Mouse (Mus musculus): ENCODE data around the gene Runx1. TPM values are rescaled to one million over a fixed set of nuclear protein-coding genes. Genes with fewer than 3 reads are reported as not detected.
A peak's percentile ranks its signal among the peaks of the same experiment; 100 is the strongest.

Gene Runx1
- polyA plus RNA-seq, 1 experiment: 87.4 TPM

GRCm38 (mm10) chr16:92823381-92823862 is 2.5 kb downstream of the Runx1 start:
- H3K4me3 ChIP-seq (ENCODE audit: control insufficient read depth, insufficient read depth, low read length): peak overlapping the region; percentile 19
- no peak for DNase-seq
- TF ChIP-seq POLR2A (IDR thresholded peaks at IDR 0.05; ENCODE audit: control insufficient read depth, extremely low read depth, insufficient read depth, low read length, poor library complexity): no peak
- no peak for TF ChIP-seq CTCF (IDR thresholded peaks at IDR 0.05; ENCODE audit: borderline replicate concordance, control insufficient read depth, extremely low read depth, insufficient read depth, low read length, poor library complexity)
- WGBS: 18% methylated on average over 5 of the region's 5 CpGs
- H3K36me3 ChIP-seq (ENCODE audit: control insufficient read depth, insufficient read depth, low read length): peaks cover 18% of the 10 kb centered on the region
- H3K4me1 ChIP-seq (replicated peaks; ENCODE audit: control insufficient read depth, insufficient read depth, low read length): peaks cover 65% of the 10 kb centered on the region
- no peaks in the 10 kb centered on the region; the same call in 1 of the 2 replicates for H3K27me3 ChIP-seq (ENCODE audit: control insufficient read depth, insufficient read depth, low read length)
- no peak overlapping the region for H3K27ac ChIP-seq (ENCODE audit: control insufficient read depth, insufficient read depth, low read length)

GRCm38 (mm10) chr16:92822676-92823075 is 3.3 kb downstream of the Runx1 start:
- no peak for DNase-seq
- H3K4me3 ChIP-seq (ENCODE audit: control insufficient read depth, insufficient read depth, low read length): no peak overlapping the region; the same call in 1 of the 2 replicates
- H3K4me1 ChIP-seq (replicated peaks; ENCODE audit: control insufficient read depth, insufficient read depth, low read length): peaks cover 64% of the 10 kb centered on the region
- TF ChIP-seq POLR2A (IDR thresholded peaks at IDR 0.05; ENCODE audit: control insufficient read depth, extremely low read depth, insufficient read depth, low read length, poor library complexity) (no peak), CTCF (IDR thresholded peaks at IDR 0.05; ENCODE audit: borderline replicate concordance, control insufficient read depth, extremely low read depth, insufficient read depth, low read length, poor library complexity) (no peak)
- 47% methylated on average over 12 of the region's 12 CpGs for WGBS
- no peaks in the 10 kb centered on the region; the same call in 1 of the 2 replicates for H3K27me3 ChIP-seq (ENCODE audit: control insufficient read depth, insufficient read depth, low read length)
- H3K27ac ChIP-seq (ENCODE audit: control insufficient read depth, insufficient read depth, low read length): peak overlapping the region; percentile 13; the same call in 1 of the 2 replicates
- peaks cover 22% of the 10 kb centered on the region for H3K36me3 ChIP-seq (ENCODE audit: control insufficient read depth, insufficient read depth, low read length)

DNA sequence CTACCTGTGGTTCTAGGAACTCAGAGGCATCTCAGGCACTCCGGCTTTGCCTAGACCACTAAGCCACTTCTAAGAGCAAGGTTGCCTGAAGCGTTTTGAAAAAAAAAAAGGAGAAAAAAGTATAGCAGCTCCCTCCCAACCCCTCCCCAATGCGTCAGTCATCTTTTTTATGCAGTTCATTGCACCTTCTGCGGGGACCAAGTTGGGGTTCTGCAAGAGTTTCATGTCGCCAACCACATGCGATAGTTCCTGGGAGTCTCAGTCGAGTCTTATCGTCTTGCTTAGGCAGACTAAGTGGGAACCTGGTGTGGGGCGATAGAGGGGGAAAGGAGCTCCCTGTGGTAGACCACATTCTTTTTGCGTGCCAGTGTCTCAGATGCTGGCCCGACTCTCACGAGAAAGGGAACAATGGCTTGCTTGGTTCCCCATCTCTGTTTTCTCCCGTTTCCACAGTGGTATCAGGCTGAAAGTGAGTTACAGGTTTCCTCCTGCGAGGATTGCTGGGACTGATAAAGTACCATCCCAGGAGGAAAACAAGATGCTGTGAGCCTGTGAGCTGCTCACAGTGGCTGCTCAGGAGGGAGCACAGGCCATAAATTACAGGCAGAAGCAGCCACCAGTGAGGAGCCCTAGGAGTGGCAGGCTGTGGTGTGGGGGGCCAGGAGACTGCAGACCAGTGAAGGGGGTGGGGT is 3.9 kb downstream of the Runx1 start:
- H3K4me3 ChIP-seq (ENCODE audit: control insufficient read depth, insufficient read depth, low read length): peak overlapping the region; percentile 7; the same call in 1 of the 2 replicates
- 1% methylated on average over 14 of the region's 14 CpGs for WGBS
- peaks cover 66% of the 10 kb centered on the region for H3K4me1 ChIP-seq (replicated peaks; ENCODE audit: control insufficient read depth, insufficient read depth, low read length)
- DNase-seq: peak; percentile 59
- TF ChIP-seq POLR2A (IDR thresholded peaks at IDR 0.05; ENCODE audit: control insufficient read depth, extremely low read depth, insufficient read depth, low read length, poor library complexity) (no peak), CTCF (IDR thresholded peaks at IDR 0.05; ENCODE audit: borderline replicate concordance, control insufficient read depth, extremely low read depth, insufficient read depth, low read length, poor library complexity) (no peak)
- H3K27me3 ChIP-seq (ENCODE audit: control insufficient read depth, insufficient read depth, low read length): no peaks in the 10 kb centered on the region; the same call in 1 of the 2 replicates
- peaks cover 26% of the 10 kb centered on the region for H3K36me3 ChIP-seq (ENCODE audit: control insufficient read depth, insufficient read depth, low read length)
- H3K27ac ChIP-seq (ENCODE audit: control insufficient read depth, insufficient read depth, low read length): peak overlapping the region; percentile 13; the same call in 1 of the 2 replicates

DNA sequence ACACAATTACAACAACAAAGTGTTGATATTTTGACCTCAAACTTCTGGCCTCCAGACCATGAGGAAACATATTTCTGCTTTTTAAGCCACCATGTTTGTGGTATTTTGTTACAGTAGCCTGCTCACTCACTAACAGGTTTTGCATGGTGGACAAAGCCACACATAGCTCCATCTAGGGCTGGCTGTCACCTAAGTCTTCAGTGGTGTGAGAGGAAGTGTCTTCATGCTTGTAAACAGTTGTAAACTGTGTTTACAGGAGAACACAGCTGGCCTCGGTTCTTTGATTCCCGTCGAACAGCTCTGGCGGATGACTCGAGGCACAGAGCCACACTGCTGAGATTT is 4.4 kb downstream of the Runx1 start:
- DNase-seq: no peak
- Histone ChIP-seq H3K27me3 (ENCODE audit: control insufficient read depth, insufficient read depth, low read length) (no peaks in the 10 kb centered on the region; the same call in 1 of the 2 replicates), H3K36me3 (ENCODE audit: control insufficient read depth, insufficient read depth, low read length) (peaks cover 27% of the 10 kb centered on the region), H3K27ac (ENCODE audit: control insufficient read depth, insufficient read depth, low read length) (no peak overlapping the region), H3K4me3 (ENCODE audit: control insufficient read depth, insufficient read depth, low read length) (no peak overlapping the region), H3K4me1 (replicated peaks; ENCODE audit: control insufficient read depth, insufficient read depth, low read length) (peaks cover 62% of the 10 kb centered on the region)
- TF ChIP-seq CTCF (IDR thresholded peaks at IDR 0.05; ENCODE audit: borderline replicate concordance, control insufficient read depth, extremely low read depth, insufficient read depth, low read length, poor library complexity) (no peak), POLR2A (IDR thresholded peaks at IDR 0.05; ENCODE audit: control insufficient read depth, extremely low read depth, insufficient read depth, low read length, poor library complexity) (no peak)
- 9% methylated on average over 5 of the region's 5 CpGs for WGBS

DNA sequence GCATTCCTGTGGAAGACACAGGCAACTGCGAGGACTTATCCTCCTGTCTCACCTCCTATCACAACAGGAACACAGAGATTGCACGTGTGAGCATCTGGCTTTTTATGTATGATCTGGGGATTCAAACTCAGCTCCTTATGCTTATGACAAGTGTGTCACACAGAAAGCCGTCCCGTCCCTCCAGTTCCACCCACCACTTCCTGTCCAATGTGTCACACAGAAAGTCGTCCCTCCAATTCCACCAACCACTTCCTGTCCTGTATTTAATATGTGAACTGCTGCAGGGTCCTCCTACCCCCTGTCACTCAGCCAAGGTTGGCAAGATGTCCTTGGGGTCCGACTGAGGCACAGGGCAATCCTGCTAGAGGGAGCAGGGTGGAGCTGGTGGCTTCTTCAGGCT is 5.5 kb downstream of the Runx1 start:
- DNase-seq: no peak
- Histone ChIP-seq H3K36me3 (ENCODE audit: control insufficient read depth, insufficient read depth, low read length) (peaks cover 27% of the 10 kb centered on the region), H3K27me3 (ENCODE audit: control insufficient read depth, insufficient read depth, low read length) (no peaks in the 10 kb centered on the region; the same call in 1 of the 2 replicates), H3K27ac (ENCODE audit: control insufficient read depth, insufficient read depth, low read length) (no peak overlapping the region), H3K4me3 (ENCODE audit: control insufficient read depth, insufficient read depth, low read length) (no peak overlapping the region), H3K4me1 (replicated peaks; ENCODE audit: control insufficient read depth, insufficient read depth, low read length) (peaks cover 64% of the 10 kb centered on the region)
- WGBS: 65% methylated on average over 6 of the region's 6 CpGs
- TF ChIP-seq POLR2A (IDR thresholded peaks at IDR 0.05; ENCODE audit: control insufficient read depth, extremely low read depth, insufficient read depth, low read length, poor library complexity) (no peak), CTCF (IDR thresholded peaks at IDR 0.05; ENCODE audit: borderline replicate concordance, control insufficient read depth, extremely low read depth, insufficient read depth, low read length, poor library complexity) (no peak)

DNA sequence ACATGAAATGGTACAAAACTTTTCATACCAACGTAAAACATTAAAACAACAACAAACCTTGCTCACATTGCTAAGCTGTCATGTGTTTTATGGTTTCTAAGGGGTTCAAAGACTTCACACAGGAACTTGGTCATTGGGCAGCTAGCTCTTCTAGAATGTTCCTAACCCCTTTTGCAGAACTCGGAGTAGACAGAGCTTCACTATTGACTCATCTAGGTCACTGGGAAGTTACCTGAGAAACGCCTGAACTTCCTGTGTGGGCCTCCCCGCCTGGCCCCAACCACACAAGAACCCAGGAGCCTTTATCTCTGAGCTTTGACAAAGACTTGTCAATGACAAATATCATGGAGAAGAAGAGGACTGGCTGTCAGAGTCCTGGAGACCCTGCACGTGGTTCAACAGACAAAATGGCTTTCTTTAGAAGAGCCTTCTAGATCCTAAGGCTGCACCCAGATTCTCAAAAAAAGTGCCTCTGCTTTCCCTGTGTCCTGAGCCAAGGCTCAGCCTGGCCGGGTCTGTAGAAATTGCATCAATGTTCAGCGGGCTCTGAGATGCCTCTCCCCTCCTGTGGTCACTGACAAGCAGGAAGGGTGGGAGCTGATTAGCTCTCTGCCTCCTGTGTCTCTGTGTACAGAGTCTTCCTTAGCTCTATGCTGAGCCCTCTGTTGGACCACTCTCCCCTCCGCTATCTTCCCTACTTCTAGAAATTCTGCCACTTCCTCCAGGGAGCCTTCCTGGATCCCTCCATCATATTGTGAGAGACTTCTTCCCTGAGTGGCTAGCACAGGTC is 7.3 kb downstream of the Runx1 start:
- Histone ChIP-seq H3K4me1 (replicated peaks; ENCODE audit: control insufficient read depth, insufficient read depth, low read length) (peaks cover 70% of the 10 kb centered on the region), H3K36me3 (ENCODE audit: control insufficient read depth, insufficient read depth, low read length) (peaks cover 27% of the 10 kb centered on the region), H3K27ac (ENCODE audit: control insufficient read depth, insufficient read depth, low read length) (no peak overlapping the region), H3K27me3 (ENCODE audit: control insufficient read depth, insufficient read depth, low read length) (no peaks in the 10 kb centered on the region; the same call in 1 of the 2 replicates), H3K4me3 (ENCODE audit: control insufficient read depth, insufficient read depth, low read length) (no peak overlapping the region)
- WGBS: 35% methylated on average over 8 of the region's 8 CpGs
- no peak for DNase-seq
- no peak for TF ChIP-seq CTCF (IDR thresholded peaks at IDR 0.05; ENCODE audit: borderline replicate concordance, control insufficient read depth, extremely low read depth, insufficient read depth, low read length, poor library complexity)
- no peak for TF ChIP-seq POLR2A (IDR thresholded peaks at IDR 0.05; ENCODE audit: control insufficient read depth, extremely low read depth, insufficient read depth, low read length, poor library complexity)
